Mouse (Mus musculus): ENCODE measurements around the gene Mpst. TPM values are rescaled to one million over a fixed set of nuclear protein-coding genes. Genes with fewer than 3 reads are reported as not detected.

The Mpst gene
- total RNA-seq, 2 experiments from 2014 or later = 29.5 to 31.8 TPM

GRCm38 (mm10) chr15:78447746-78448535 lies 41.7 kb downstream of the Mpst start:
- Histone ChIP-seq H3K27ac (peak overlapping the region; percentile 80), H3K4me3 (peak overlapping the region; percentile 65)
- DNase-seq (ENCODE audit: low spot score in 2 of 2) = peak; percentile 91 to 99
- peak; percentile 82 for TF ChIP-seq CTCF (conservative IDR thresholded peaks at IDR 0.05)

GRCm38 (mm10) chr15:78449131-78449530 lies 42.9 kb downstream of the Mpst start:
- no peak overlapping the region for H3K4me3 ChIP-seq
- H3K27ac ChIP-seq = no peak overlapping the region
- TF ChIP-seq CTCF (conservative IDR thresholded peaks at IDR 0.05) = no peak
- no peak for DNase-seq (ENCODE audit: low spot score in 2 of 2)

- Histone ChIP-seq H3K4me3 (no peak overlapping the region), H3K27ac (no peak overlapping the region)
- no peak for TF ChIP-seq CTCF (conservative IDR thresholded peaks at IDR 0.05)
- DNase-seq (ENCODE audit: low spot score in 2 of 2) = no peak
Observed at GRCm38 (mm10) chr15:78449694-78450418, 43.6 kb downstream of the Mpst start.

DNA sequence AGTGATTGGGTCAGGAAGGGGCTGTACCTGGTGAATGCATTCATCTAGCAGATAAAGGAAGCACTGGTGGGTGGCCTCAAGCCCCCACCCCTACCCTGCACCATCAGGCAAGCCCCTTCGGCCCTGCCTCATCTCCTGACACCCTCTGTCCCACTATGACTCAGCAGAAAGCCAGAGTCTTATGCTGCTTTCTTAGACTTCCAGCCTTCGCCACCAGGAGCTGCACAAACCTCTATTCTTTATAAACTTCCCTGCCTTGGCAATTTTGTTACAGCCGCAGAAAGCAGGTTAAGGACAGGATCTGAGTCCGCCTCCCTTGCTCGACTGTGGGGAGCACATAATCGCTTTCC lies 44.2 kb downstream of the Mpst start:
- H3K4me3 ChIP-seq = no peak overlapping the region
- DNase-seq (ENCODE audit: low spot score in 2 of 2) = no peak
- peak; percentile 37 for TF ChIP-seq CTCF (conservative IDR thresholded peaks at IDR 0.05)
- no peak overlapping the region for H3K27ac ChIP-seq

DNA sequence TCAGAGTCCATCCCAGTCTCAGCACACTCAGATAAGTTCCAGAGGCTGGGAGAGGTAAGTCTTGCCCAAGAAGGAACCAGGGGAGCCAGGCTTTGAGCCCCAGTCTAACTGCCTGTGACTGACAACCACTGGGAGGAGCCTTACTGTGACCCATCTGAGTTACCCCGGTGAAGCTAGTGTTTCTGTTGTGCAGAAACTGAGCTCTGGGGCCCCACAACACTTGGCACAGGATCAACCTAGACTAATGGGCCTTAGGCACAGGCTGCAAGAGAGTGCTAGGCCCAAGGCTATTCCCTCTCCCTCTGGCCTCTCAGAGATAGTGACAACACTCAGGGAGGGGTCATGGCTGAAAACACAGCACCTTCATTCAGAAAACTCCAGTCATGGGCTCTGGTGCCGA lies 45.0 kb downstream of the Mpst start:
- TF ChIP-seq CTCF (conservative IDR thresholded peaks at IDR 0.05) = no peak
- DNase-seq (ENCODE audit: low spot score in 2 of 2) = no peak
- H3K27ac ChIP-seq = no peak overlapping the region

GRCm38 (mm10) chr15:78452929-78453328 lies 46.7 kb downstream of the Mpst start:
- DNase-seq (ENCODE audit: low spot score in 2 of 2) = no peak
- no peak overlapping the region for H3K4me3 ChIP-seq
- TF ChIP-seq CTCF (conservative IDR thresholded peaks at IDR 0.05) = no peak
- H3K27ac ChIP-seq = no peak overlapping the region

More for the DNA sequence above, 45.0 kb downstream of the Mpst start:
- H3K4me3 ChIP-seq = no peak overlapping the region

- no peak overlapping the region for H3K4me3 ChIP-seq
- no peak for DNase-seq (ENCODE audit: low spot score in 2 of 2)
- H3K27ac ChIP-seq = no peak overlapping the region
- no peak for TF ChIP-seq CTCF (conservative IDR thresholded peaks at IDR 0.05)
Observed at GRCm38 (mm10) chr15:78455168-78455567, 49.0 kb downstream of the Mpst start.

DNA sequence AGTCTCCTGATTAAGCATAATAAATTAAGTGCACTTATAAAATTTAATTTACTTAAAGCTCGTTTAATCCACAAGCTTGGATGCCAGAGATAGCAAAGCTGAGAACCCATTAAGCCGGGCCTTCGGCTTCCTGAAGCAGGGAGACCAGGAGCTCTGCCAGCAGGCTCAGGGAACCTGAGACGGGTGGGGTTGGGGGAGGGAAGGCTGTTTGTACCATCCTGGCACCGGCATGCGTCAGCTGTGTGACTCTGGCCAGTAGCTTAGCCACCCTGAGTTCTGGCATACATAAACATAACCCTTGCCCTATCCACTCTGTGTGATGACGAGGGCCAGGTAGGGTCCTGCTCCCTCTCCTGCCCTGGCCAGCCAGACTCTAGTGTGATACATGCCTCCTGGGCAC lies 49.8 kb downstream of the Mpst start:
- H3K4me3 ChIP-seq = no peak overlapping the region
- no peak overlapping the region for H3K27ac ChIP-seq
- TF ChIP-seq CTCF (conservative IDR thresholded peaks at IDR 0.05) = no peak
- DNase-seq (ENCODE audit: low spot score in 2 of 2) = no peak

DNA sequence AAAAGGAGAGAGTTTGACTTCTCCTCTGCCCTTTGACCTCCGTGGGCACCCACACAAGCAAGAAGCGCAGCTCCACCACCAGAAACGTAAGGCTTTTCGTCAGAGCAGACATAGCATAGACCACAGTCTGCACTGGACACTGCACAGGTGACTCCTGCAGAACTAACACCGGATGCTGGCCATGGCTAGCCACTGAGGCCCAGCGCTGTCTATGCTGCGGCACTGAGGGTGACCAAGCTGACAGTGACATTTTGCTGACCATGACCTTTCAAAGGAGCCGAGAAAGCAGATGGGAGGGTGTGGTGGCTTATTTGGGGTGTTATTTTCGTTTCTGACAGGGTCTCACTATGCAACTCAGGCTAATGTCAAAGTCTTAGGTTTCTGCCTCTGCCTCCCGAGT lies 51.0 kb downstream of the Mpst start:
- no peak for TF ChIP-seq CTCF (conservative IDR thresholded peaks at IDR 0.05)
- H3K27ac ChIP-seq = no peak overlapping the region
- H3K4me3 ChIP-seq = no peak overlapping the region
- no peak for DNase-seq (ENCODE audit: low spot score in 2 of 2)

GRCm38 (mm10) chr15:78462981-78463380 lies 56.8 kb downstream of the Mpst start:
- DNase-seq (ENCODE audit: low spot score in 2 of 2) = no peak
- Histone ChIP-seq H3K27ac (no peak overlapping the region), H3K4me3 (no peak overlapping the region)
- peak; percentile 30 for TF ChIP-seq CTCF (conservative IDR thresholded peaks at IDR 0.05)

Other genes with a start within 250 kb of the Mpst start
- 10 to 100 TPM; 22.7 to 23.3 TPM for gene Ift27, start 232.3 kb upstream of the Mpst start, total RNA-seq (2021)
- 10 to 100 TPM; 57.3 to 63.3 TPM for gene Pvalb, start 200.0 kb upstream of the Mpst start, total RNA-seq (2021)
- 1 to 10 TPM in 1 of 2 experiments, under 1 TPM in 1; 0.69 to 2.0 TPM for gene Ncf4, start 161.6 kb upstream of the Mpst start, total RNA-seq (2021)
- 1 to 10 TPM; 2.9 to 4.2 TPM for gene Csf2rb2, start 100.7 kb upstream of the Mpst start, total RNA-seq (2021)
- gene Csf2rb, start 80.7 kb upstream of the Mpst start, total RNA-seq (2021) = 1 to 10 TPM; 1.3 to 1.7 TPM
- not detected for gene Tex33, start 10.5 kb upstream of the Mpst start, total RNA-seq (2021)
- gene Tst, start 509 bp upstream of the Mpst start, total RNA-seq (2021) = 10 to 100 TPM; 35.6 to 40.3 TPM
- 100 to 1,000 TPM; 263 to 271 TPM for gene Kctd17, start 22.1 kb downstream of the Mpst start, total RNA-seq (2021)
- gene Tmprss6, start 62.2 kb downstream of the Mpst start, total RNA-seq (2021) = 1 to 10 TPM; 1.9 to 3.0 TPM
- gene Il2rb, start 88.9 kb downstream of the Mpst start, total RNA-seq (2021) = under 1 TPM in 1 of 2 experiments, not detected in 1; 0.20 TPM
- gene C1qtnf6, start 125.0 kb downstream of the Mpst start, total RNA-seq (2021) = 1 to 10 TPM; 4.5 to 5.2 TPM
- gene Sstr3, start 138.3 kb downstream of the Mpst start, total RNA-seq (2021) = 10 to 100 TPM; 25.2 to 25.8 TPM
- gene Rac2, start 166.4 kb downstream of the Mpst start, total RNA-seq (2021) = 1 to 10 TPM; 2.2 to 3.7 TPM
- gene Cyth4, start 190.6 kb downstream of the Mpst start, total RNA-seq (2021) = 10 to 100 TPM; 24.7 to 25.2 TPM